Mouse (Mus musculus): ENCODE data around the gene Kdm1a. TPM values are rescaled to one million over a fixed set of nuclear protein-coding genes. Genes with fewer than 3 reads are reported as not detected.
A peak's percentile ranks its signal among the peaks of the same experiment; 100 is the strongest.

The Kdm1a gene
- polyA plus RNA-seq, 1 experiment from 2014 or later: 61.0 TPM

GRCm38 (mm10) chr4:136599869-136600268, 2.7 kb downstream of the Kdm1a start:
- no peaks in the 10 kb centered on the region for H3K27me3 ChIP-seq (ENCODE audit: insufficient read depth, poor library complexity, severe bottlenecking)
- H3K36me3 ChIP-seq: peaks cover 17% of the 10 kb centered on the region; the same call in 1 of the 2 replicates
- H3K4me1 ChIP-seq (replicated peaks): peaks cover 20% of the 10 kb centered on the region
- H3K9me3 ChIP-seq: no peaks in the 10 kb centered on the region
- H3K4me3 ChIP-seq: 0 out of 2 replicates have a peak overlapping the region, but pooled peaks have one; percentile 99
- H3K27ac ChIP-seq: no peak overlapping the region
- 98% methylated on average over 3 of the region's 3 CpGs for WGBS
- no peak for DNase-seq (ENCODE audit: low spot score)

DNA sequence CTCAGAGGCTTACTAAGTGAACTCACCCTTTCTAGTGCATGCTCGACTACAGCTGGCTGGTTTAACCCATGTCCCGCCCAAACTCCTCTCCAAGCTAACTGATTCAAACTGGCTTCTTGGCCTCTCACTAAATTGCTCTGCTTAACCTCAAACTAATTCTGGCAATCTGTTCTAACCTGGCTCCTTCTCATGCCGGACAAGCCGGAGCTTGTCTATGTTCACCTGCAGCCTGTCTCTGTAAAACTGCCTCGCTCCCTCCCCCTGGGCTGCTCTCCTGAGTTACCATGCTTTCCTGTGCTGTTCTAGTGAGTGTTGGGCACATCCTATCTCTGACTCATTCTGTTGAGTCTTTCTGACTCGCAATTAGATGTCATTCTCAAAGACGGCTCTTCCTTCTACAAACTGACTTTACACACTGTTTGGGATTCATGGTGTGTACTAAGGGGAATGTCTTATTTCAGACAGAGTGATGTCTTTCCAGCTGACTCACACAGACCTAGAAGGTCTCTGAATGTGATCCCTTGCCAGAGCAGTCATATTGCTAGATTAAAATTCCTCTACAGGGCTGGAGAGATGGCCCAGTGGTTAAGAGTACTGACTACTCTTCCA, 4.2 kb downstream of the Kdm1a start:
- no peak for DNase-seq (ENCODE audit: low spot score)
- H3K4me1 ChIP-seq (replicated peaks): peaks cover 27% of the 10 kb centered on the region
- WGBS: 96% methylated on average over 7 of the region's 7 CpGs
- H3K36me3 ChIP-seq: peaks cover 23% of the 10 kb centered on the region
- no peak overlapping the region for H3K4me3 ChIP-seq
- H3K27ac ChIP-seq: no peak overlapping the region
- H3K9me3 ChIP-seq: no peaks in the 10 kb centered on the region
- no peaks in the 10 kb centered on the region for H3K27me3 ChIP-seq (ENCODE audit: insufficient read depth, poor library complexity, severe bottlenecking)

DNA sequence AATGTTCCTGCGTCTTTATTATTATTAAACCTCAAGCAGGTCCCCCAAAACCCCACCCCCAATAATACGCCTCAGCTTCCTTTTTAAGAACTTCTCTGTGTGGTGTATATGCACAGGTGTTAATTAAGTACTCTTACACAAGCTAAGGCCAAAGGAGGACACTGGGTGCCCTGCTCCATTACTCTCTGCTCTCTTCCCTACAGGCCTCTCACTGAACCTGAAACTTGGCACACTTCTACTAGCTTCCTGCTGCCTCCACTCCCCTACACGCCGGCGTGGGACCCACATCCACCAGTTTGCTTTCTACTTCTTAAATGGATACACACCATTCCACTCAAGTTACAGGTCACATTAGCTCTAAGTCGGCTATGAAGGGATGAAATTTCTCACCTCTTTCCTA, 7.3 kb downstream of the Kdm1a start:
- no peaks in the 10 kb centered on the region for H3K27me3 ChIP-seq (ENCODE audit: insufficient read depth, poor library complexity, severe bottlenecking)
- H3K4me3 ChIP-seq: no peak overlapping the region
- 93% methylated on average over 6 of the region's 6 CpGs for WGBS
- H3K27ac ChIP-seq: no peak overlapping the region
- peaks cover 11% of the 10 kb centered on the region; the same call in 1 of the 2 replicates for H3K4me1 ChIP-seq (replicated peaks)
- no peaks in the 10 kb centered on the region for H3K9me3 ChIP-seq
- peaks cover 41% of the 10 kb centered on the region for H3K36me3 ChIP-seq
- no peak for DNase-seq (ENCODE audit: low spot score)

GRCm38 (mm10) chr4:136594006-136594405, 8.5 kb downstream of the Kdm1a start:
- H3K36me3 ChIP-seq: peaks cover 39% of the 10 kb centered on the region
- no peak overlapping the region for H3K27ac ChIP-seq
- H3K27me3 ChIP-seq (ENCODE audit: insufficient read depth, poor library complexity, severe bottlenecking): no peaks in the 10 kb centered on the region
- WGBS: 92% methylated on average over 2 of the region's 2 CpGs
- H3K9me3 ChIP-seq: no peaks in the 10 kb centered on the region
- H3K4me1 ChIP-seq (replicated peaks): peaks cover 11% of the 10 kb centered on the region; the same call in 1 of the 2 replicates
- H3K4me3 ChIP-seq: no peak overlapping the region
- no peak for DNase-seq (ENCODE audit: low spot score)

- Histone ChIP-seq H3K9me3 (no peaks in the 10 kb centered on the region), H3K4me1 (replicated peaks) (peaks cover 13% of the 10 kb centered on the region; the same call in 1 of the 2 replicates), H3K36me3 (peaks cover 42% of the 10 kb centered on the region), H3K27ac (no peak overlapping the region), H3K27me3 (ENCODE audit: insufficient read depth, poor library complexity, severe bottlenecking) (no peaks in the 10 kb centered on the region), H3K4me3 (no peak overlapping the region)
- WGBS: 76% methylated on average over 4 of the region's 4 CpGs
- DNase-seq (ENCODE audit: low spot score): no peak
Measured at GRCm38 (mm10) chr4:136592111-136592510, 10.4 kb downstream of the Kdm1a start.

DNA sequence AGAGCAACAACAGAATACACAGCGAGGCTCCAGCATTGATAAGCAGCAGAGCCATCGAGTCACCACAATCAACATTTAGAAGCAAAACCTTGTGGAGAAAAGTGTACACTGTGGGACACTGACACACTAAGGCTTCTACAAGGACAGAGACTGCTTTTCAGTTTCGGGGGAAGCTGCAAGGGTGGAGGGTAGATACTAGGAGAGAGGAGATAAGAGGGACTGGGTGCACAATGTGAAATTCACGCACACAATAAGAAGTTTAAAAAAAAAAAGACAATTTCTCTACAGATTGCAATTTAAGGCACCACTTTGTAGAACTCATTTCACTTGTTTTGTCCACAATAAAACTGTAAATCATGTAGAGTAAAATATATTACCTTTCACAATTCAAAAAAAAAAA, 14.5 kb downstream of the Kdm1a start:
- no peaks in the 10 kb centered on the region for H3K9me3 ChIP-seq
- H3K4me3 ChIP-seq: no peak overlapping the region
- H3K4me1 ChIP-seq (replicated peaks): peaks cover 13% of the 10 kb centered on the region; the same call in 1 of the 2 replicates
- H3K27me3 ChIP-seq (ENCODE audit: insufficient read depth, poor library complexity, severe bottlenecking): no peaks in the 10 kb centered on the region
- no peak for DNase-seq (ENCODE audit: low spot score)
- no peak overlapping the region for H3K27ac ChIP-seq
- WGBS: 93% methylated on average over 4 of the region's 4 CpGs
- H3K36me3 ChIP-seq: peaks cover 47% of the 10 kb centered on the region

- 83% methylated on average over 4 of the region's 4 CpGs for WGBS
- no peak overlapping the region for H3K27ac ChIP-seq
Measured at GRCm38 (mm10) chr4:136587221-136587827, 15.2 kb downstream of the Kdm1a start.

DNA sequence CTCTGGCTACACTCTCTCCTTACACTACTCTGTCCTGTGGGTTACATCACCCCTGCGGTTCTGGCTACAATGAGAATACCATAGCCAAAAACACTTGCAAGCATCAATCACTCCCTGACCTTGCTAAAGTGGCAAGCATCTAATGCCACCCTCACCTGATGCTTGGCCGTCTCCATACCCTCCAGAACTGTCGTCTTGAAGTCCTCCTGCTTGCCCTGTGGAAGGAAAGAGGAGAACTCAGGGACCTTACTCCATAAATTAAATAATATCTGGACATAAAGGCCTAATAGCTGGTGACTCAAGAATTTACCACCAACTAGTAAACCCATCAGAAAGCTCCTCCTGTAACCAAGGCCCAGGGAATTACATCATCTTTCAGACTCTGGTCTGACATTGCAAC, 20.6 kb downstream of the Kdm1a start:
- H3K36me3 ChIP-seq: peaks cover 23% of the 10 kb centered on the region
- WGBS: 92% methylated on average over 3 of the region's 3 CpGs
- DNase-seq (ENCODE audit: low spot score): no peak
- H3K27ac ChIP-seq: no peak overlapping the region
- peaks cover 4% of the 10 kb centered on the region; the same call in 1 of the 2 replicates for H3K4me1 ChIP-seq (replicated peaks)
- H3K4me3 ChIP-seq: no peak overlapping the region
- H3K9me3 ChIP-seq: no peaks in the 10 kb centered on the region
- H3K27me3 ChIP-seq (ENCODE audit: insufficient read depth, poor library complexity, severe bottlenecking): no peaks in the 10 kb centered on the region

More at GRCm38 (mm10) chr4:136587221-136587827, 15.2 kb downstream of the Kdm1a start:
- Histone ChIP-seq H3K4me3 (no peak overlapping the region), H3K27me3 (ENCODE audit: insufficient read depth, poor library complexity, severe bottlenecking) (no peaks in the 10 kb centered on the region), H3K9me3 (no peaks in the 10 kb centered on the region), H3K36me3 (peaks cover 41% of the 10 kb centered on the region), H3K4me1 (replicated peaks) (peaks cover 13% of the 10 kb centered on the region; the same call in 1 of the 2 replicates)
- DNase-seq (ENCODE audit: low spot score): no peak

DNA sequence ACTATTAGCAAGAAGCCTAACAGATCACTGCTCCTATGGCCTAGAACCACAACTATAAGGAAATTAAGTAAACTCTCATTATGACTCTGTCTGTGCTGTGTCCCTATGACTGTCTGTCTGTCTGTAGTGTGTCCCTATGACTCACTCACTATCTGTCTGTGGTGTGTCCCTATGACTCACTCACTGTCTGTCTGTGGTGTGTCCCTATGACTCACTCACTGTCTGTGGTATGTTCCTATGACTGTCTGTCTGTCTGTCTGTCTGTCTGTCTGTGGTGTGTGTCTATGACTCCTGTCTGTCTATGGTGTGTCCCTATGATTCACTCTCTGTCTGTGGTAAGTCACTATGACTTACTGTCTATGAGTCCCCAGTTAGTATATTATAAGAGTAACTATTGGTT, 32.5 kb downstream of the Kdm1a start:
- Histone ChIP-seq H3K4me1 (replicated peaks) (no peaks in the 10 kb centered on the region), H3K36me3 (peaks cover 98% of the 10 kb centered on the region), H3K9me3 (no peaks in the 10 kb centered on the region), H3K27ac (no peak overlapping the region), H3K27me3 (ENCODE audit: insufficient read depth, poor library complexity, severe bottlenecking) (no peaks in the 10 kb centered on the region), H3K4me3 (no peak overlapping the region)
- DNase-seq (ENCODE audit: low spot score): no peak

DNA sequence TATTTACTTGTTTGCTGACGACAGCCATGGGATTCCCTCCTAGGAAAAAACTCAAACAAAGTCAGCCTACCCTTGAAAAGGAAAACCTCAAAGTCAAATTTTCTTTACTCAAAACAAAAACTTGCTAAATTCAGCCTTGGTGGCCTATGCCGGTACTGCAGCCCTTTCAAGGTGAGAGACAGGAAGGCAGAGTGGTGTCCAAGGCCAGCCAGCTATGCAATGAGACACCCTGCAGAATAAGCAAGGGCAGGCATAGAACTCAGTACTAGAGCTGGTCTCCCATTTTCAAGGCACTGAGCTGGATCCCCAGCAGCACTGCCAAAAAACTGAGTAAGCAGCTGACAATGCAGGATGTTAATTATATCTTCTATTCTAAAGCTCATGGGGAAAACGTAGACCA, 33.9 kb downstream of the Kdm1a start:
- WGBS: 85% methylated on average over 3 of the region's 3 CpGs
- Histone ChIP-seq H3K9me3 (no peaks in the 10 kb centered on the region), H3K4me3 (no peak overlapping the region), H3K36me3 (peaks cover 100% of the 10 kb centered on the region), H3K27ac (no peak overlapping the region), H3K27me3 (ENCODE audit: insufficient read depth, poor library complexity, severe bottlenecking) (no peaks in the 10 kb centered on the region), H3K4me1 (replicated peaks) (no peaks in the 10 kb centered on the region)
- no peak for DNase-seq (ENCODE audit: low spot score)

DNA sequence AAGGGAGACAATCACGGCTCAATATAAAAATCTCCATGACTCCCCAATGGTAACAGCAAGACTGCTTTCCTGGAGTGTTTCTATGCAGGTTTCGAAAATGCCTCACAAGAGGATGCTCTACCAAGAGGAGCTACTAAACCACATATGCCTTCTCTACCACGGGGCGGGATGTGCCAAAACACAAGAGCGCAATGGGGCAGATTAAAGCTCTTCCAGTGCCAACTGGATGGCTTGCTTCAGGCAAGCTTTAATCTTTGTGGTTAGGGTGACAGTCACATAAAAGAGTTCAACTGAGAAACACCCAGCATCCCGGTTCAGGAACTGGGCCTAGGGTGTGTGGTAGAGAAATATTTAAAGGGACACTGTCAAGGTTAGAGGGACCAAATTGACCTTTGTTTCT, 39.8 kb downstream of the Kdm1a start:
- Histone ChIP-seq H3K4me3 (no peak overlapping the region), H3K27me3 (ENCODE audit: insufficient read depth, poor library complexity, severe bottlenecking) (no peaks in the 10 kb centered on the region), H3K4me1 (replicated peaks) (no peaks in the 10 kb centered on the region), H3K36me3 (peaks cover 100% of the 10 kb centered on the region), H3K9me3 (no peaks in the 10 kb centered on the region), H3K27ac (no peak overlapping the region)
- no peak for DNase-seq (ENCODE audit: low spot score)
- 91% methylated on average over 6 of the region's 6 CpGs for WGBS

GRCm38 (mm10) chr4:136560270-136560991, 42.1 kb downstream of the Kdm1a start:
- 95% methylated on average over 8 of the region's 8 CpGs for WGBS
- no peak overlapping the region for H3K4me3 ChIP-seq
- no peaks in the 10 kb centered on the region for H3K4me1 ChIP-seq (replicated peaks)
- no peaks in the 10 kb centered on the region for H3K27me3 ChIP-seq (ENCODE audit: insufficient read depth, poor library complexity, severe bottlenecking)
- no peaks in the 10 kb centered on the region for H3K9me3 ChIP-seq
- DNase-seq (ENCODE audit: low spot score): no peak
- no peak overlapping the region for H3K27ac ChIP-seq
- peaks cover 100% of the 10 kb centered on the region for H3K36me3 ChIP-seq

DNA sequence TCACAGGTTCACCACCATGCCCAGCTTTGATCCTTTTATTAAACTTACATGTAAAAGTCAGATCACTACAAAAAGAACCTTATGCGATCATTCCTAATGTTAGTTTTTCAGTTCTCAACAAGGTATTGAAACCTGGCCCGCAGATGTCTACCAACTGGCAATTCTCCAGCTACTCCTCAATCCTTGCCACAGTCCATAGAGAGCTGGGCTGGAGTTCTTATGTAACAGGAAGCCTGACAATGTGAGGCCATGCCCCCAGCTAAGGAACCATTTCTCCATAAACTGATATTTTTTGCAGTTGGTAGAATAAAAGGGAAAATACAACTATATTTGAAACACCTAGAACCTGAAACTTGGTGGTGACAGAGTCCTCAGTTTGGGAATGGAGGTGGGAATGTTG, 42.8 kb downstream of the Kdm1a start:
- DNase-seq (ENCODE audit: low spot score): no peak
- Histone ChIP-seq H3K9me3 (no peaks in the 10 kb centered on the region), H3K4me3 (no peak overlapping the region), H3K27me3 (ENCODE audit: insufficient read depth, poor library complexity, severe bottlenecking) (no peaks in the 10 kb centered on the region), H3K36me3 (peaks cover 98% of the 10 kb centered on the region), H3K27ac (no peak overlapping the region), H3K4me1 (replicated peaks) (no peaks in the 10 kb centered on the region)
- 95% methylated on average over 2 of the region's 2 CpGs for WGBS

All from hindbrain, embryonic 10.5 days (tissue).